Mouse (Mus musculus) 416B (cell line): Measurements from ENCODE around the gene Olfr38.

Source experiments
- DNase-seq: peaks from one replicate; pipeline ENCODE4 v3.0.0; 2011; ENCODE audit warnings: low read depth

Olfr38 gene

DNA sequence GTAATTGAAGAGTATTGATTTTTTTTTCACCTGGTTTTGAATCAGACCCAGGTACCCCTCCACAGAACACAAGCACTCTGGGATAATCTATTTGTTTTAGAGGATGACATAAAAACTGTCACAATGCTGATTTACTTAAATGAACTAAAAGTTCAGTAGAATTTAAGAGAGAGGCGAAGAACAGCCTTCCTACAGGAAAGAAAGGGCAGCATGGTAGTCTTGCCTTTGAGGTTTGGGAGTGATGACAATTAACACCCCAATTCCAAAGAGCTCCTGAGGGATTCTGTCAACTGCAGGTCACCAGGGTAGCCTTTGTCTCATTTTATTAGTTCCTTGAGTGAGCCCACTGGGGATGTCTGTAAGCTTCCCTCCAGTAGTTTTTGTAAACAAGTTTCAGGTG is at the start of gene Olfr38:
Gene Olfr38, plus strand, starts transcription at position 301 of the 400 bp plus-strand sequence.
- DNase-seq = no peak

DNA sequence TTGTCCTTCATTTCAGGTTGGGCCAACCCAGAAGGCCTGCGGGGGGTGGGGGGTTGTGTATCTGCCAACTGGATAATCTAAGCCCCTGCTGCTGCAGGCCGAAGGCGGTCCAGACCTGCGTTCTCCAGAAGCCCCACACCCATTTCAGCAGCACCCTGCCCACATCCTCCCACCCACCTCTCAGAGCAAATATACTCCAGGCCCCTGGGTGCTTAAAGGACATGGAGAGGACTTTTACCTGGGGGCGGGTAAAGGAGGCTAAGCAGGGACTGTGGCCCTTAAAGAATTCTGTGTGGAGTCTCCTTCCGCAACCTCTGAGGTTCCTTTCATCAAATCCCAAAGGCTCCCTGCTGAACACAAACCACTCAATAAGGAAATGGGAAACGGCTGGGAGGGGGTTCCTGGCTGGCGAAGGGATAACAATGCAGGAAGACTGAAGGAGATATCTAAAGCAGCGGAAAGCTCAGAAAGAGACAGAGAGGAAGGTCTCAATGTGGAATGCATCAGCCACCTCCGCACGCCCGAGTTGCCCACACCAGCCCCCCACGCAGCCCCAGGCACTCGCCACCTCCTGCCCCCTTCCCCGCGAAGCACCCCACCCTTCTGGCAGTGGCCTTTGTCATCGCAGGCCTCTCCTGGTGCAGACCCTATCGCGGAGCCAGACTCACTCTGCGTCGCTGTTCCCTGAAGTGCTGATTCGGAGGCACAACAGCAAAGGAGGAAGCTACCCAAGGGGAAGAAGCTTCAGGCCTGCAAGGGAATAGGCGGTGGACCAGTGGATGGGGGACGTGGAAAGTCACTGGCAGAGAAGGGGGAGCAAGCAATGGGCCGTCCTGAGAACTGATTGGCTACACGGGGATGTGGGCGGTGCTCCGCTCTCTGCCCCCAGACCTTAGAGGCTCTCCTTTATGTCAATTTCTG is 46.7 kb upstream of the Olfr38 start, which contains the start of gene Tcaf1:
Gene Tcaf1, minus strand, starts transcription at position 798 of the 921 bp plus-strand sequence.
- DNase-seq = no peak

- no peak for DNase-seq
Measured at GRCm38 (mm10) chr6:42714668-42715067, 41.5 kb upstream of the Olfr38 start.

DNA sequence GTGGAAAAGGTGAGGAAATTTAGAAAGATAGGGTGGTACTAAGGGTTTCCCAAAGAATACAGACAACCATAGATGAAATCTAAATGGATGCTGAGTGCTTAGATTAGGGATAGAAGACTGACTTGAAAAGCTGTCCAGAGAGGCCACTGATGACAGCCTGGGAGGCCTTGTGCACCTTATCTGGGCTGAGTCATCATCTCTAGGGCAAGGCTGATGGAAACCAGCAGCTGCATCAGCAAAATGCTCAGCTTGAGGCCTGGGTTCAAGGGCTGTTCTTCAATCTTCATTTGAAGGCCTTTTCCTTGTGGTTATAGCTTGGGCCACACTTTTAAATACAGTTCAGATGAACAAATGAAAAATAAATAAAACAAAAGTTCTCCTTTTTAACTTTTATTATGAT is 38.2 kb upstream of the Olfr38 start:
- no peak for DNase-seq

DNA sequence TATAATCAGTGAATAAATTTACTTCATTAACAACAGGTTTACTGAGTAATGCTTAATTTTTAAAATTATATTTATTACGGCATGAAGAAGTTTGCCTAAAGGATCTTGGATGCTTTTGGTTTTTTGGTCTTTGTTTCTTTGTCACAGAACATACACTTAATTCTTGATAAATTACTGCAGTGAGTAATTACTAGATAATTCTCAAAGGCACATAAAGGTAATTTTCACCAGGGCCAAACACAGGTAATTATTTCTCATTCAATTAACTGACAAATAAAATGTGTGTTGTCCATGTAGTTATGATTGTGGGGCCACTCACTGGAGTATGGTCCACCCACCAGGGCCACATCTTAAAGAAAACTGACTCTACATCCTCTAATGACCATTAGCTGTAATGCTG is 17.1 kb upstream of the Olfr38 start, which contains the start of gene Olfr453:
Gene Olfr453, plus strand, starts transcription at position 301 of the 400 bp plus-strand sequence.
- no peak for DNase-seq

DNA sequence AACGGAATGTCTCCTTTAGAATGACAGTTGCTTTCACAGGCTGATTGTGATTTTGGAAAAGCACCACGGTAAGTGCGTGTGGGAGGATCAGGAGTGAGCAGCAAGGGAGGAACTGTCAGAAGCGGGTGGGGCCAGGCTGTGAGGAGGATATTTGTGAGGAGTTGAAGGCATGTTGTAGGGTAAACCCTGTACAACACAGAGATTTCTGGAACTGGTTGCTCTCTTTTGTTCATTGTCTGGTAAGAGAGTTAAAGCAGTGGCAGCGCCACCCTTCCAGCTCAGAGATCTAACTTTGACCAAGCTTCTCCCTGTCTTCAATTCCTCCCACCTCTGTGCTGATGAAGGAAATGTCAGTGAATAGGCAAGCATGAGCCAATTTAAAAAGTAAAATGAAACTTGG is 13.9 kb upstream of the Olfr38 start:
- no peak for DNase-seq

DNA sequence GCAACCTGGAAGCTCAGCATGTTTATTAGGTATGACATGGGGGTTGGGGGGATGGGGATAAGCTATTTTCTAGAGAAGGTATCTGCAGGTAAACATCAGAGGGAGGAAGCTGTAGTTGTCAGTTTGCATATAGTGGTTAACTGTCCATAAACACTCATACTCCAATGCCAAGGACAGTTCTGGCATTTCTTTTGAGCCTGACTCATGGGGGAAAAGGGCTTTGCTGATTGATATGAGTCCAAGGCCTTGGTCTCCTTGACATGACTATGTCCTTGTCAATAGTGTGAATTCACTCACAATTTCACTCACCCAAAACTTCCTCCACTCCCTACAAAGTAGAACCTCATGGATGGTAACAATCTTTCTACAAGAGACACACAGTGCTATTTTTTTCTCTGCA is 8.4 kb upstream of the Olfr38 start:
- no peak for DNase-seq

DNA sequence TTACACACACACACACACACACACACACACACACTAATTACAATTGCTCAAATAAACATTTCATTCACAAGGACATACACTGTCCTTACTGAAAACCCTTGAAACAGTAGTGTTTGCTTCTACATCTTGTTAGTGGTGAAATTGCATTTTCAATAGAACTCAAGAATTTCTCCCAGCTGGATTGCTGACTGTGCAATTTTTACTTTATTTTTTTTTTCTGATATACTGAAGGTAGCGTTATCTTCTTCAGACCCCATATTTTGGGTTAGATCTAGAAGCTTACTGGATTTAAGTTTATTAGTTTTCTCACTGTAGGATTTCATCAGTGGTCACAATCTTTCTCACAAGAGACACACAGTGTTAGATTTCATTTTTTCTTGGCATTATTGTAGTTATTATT is 20.9 kb downstream of the Olfr38 start:
- DNase-seq = no peak

- no peak for DNase-seq
Measured at GRCm38 (mm10) chr6:42784793-42785192, 28.6 kb downstream of the Olfr38 start, which contains the start of gene Olfr452. Gene Olfr452, plus strand, starts transcription at chr6:42785093.

DNA sequence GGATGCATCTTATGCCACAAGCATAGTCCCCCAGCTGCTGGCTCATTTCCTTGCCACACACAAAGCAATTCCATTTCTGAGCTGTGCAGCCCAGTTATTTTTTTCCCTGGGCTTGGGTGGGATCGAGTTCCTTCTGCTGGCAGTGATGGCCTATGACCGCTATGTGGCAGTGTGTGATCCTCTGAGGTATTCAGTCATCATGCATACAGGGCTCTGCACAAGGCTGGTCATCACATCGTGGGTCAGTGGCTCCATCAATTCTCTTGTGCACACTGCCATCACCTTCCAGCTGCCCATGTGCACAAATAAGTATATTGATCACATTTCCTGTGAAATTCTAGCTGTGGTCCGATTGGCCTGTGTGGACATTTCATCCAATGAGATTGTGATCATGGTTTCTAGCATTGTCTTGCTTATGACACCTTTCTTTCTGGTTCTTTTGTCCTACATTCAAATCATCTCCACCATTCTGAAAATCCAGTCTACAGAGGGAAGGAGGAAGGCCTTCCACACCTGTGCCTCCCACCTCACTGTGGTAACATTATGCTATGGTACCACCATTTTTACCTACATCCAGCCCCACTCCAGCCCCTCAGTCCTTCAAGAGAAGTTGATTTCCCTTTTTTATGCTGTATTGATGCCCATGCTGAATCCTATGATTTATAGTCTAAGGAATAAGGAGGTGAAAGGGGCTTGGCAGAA is 34.2 kb downstream of the Olfr38 start:
- no peak for DNase-seq

DNA sequence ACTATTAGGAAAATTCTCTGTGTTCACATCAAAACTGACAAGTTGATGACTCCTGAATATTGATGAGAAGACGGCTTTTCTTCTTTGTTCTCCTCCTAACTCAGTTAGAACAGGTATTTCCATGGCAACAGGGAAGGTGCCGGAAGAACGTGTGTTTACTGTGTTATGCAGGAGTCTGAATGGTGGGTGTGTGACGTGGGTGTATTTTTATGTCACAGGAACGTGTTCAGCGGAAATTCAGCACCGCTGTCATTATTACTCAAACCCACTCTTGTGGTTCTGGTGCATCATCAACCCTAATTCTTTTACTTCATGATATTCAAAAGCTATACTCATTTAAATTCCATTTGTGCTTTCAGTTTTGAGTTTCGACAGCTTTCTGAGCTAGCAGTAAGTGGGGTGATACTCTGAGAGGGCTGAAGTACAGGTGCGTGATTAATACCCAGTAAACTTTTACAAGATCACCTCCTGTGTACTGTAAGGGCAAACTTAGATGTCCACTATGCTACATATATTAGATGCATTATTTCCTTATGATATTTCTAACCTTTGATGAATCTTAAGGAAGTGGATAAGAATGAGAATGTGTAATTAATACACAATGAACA is 34.8 kb downstream of the Olfr38 start:
- no peak for DNase-seq

GRCm38 (mm10) chr6:42794982-42795381 is 38.8 kb downstream of the Olfr38 start:
- no peak for DNase-seq

DNA sequence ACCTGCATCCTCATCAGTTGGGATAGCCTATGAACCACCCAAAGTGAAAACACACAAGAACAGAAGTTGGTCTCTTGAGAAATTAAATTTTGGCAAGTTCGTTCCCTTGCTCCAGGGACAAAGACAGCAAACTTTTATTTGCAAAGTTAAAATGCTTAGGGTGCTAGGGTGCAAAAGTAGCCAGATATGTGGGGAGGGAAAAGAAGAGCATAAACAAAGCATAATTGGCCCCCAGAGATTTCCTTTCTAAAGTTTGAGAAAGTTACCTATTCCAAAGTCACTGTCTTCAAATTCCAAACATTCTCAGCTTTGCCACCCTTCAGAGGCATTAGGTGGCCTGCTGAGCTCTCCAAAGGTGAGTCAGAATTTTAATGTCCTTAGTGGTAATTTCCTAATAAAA is 55.4 kb downstream of the Olfr38 start, which contains the start of gene Olfr450:
Gene Olfr450, plus strand, starts transcription at position 301 of the 400 bp plus-strand sequence.
- no peak for DNase-seq
